Mouse (Mus musculus): ENCODE measurements around the gene Olfr1472. TPM values are rescaled to one million over a fixed set of nuclear protein-coding genes. Genes with fewer than 3 reads are reported as not detected.
"Not testable (repeated sequence)": the region's sequence is repeated elsewhere in the genome, so short reads cannot be mapped to it uniquely, and the experiment has no call there.

Olfr1472 gene
- not detected in 2 replicates for total RNA-seq (2015; ENCODE audit: low replicate concordance)
- total RNA-seq (2017; ENCODE audit: low replicate concordance): not detected in 2 replicates

DNA sequence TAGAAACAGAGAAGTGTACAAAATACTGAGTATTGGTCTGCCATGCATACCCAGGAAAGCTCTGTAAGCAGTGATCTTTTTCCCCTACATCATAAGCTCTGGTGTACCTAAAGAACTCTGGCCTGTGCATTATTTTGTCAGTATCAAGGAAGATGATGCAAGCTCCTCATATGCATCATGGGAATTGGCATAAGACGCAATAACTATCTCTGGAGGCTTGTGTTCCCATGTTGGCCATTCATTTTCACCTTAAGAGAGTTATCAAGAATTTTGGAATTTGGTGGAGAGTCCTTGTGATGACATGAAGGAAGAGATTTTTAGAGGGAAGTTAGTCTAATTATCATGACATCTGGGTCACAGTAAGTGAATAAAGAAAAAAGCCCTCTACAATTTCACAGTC, at the start of gene Olfr1472:
Gene Olfr1472, minus strand, starts transcription at position 101 of the 400 bp plus-strand sequence.
- ATAC-seq (replicated peaks; ENCODE audit: low FRiP score, poor library complexity, severe bottlenecking): no peak

DNA sequence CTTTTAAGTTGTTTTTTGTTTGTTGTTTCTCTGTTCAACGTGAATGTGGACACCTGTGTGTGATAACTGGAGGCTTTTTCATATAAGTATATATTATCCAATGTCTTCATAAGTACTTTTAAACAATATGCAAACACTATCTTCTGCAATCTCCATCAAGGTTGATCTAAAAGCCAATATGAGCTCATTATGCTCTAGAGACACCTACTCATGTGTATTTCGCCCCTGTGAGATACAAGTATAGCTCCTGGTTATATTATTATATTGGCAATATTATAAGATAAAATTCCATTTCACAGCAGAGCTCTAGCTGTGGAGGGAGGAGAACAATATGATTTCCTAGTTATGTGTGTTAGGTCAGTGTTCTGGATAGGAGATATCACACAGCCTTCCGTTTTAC, 44.4 kb upstream of the Olfr1472 start, which contains the start of gene Olfr1477:
Gene Olfr1477, plus strand, starts transcription at position 301 of the 400 bp plus-strand sequence.
- ATAC-seq (replicated peaks; ENCODE audit: low FRiP score, poor library complexity, severe bottlenecking): no peak

DNA sequence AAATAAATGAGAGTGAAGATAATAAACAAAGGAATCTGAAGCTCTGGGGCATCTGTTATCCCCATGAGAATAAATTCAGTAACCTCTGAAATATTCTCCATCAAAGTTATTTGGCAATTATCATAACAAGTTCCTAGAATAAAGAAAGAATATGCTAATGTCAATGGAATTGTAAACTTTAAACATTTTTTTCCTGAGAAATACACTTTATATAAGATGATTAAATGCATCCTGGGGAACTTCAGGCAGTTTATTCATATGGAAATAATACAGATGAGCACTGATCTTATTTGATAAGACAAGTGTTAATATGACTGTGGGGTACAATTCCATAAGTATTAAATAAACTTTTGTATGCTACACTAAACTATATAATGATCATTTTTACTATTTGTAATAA, 24.2 kb upstream of the Olfr1472 start, which contains the start of gene Olfr1475:
Gene Olfr1475, minus strand, starts transcription at position 101 of the 400 bp plus-strand sequence.
- no peak for ATAC-seq (replicated peaks; ENCODE audit: low FRiP score, poor library complexity, severe bottlenecking)

DNA sequence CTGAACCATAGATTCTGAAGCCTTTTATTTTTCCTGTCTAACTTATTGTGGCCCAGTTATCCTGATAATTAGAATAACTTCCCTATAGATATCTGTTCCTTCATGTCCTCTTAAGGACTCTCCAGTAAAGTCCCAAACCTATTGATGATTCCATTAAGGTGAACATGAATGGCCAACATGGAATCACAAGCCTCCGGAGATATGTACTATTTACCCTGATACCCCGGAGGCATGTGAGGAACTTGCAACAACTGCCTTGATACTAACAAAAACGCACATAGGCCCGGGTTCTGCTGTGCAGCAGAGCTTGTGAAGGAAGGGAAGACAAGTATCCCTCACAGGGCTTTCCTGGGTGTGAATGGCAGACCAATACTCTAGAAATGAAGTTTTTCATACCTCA, 13.4 kb upstream of the Olfr1472 start, which contains the start of gene Olfr1474:
Gene Olfr1474, plus strand, starts transcription at position 301 of the 400 bp plus-strand sequence.
- not testable (repeated sequence) for ATAC-seq (replicated peaks; ENCODE audit: low FRiP score, poor library complexity, severe bottlenecking)

DNA sequence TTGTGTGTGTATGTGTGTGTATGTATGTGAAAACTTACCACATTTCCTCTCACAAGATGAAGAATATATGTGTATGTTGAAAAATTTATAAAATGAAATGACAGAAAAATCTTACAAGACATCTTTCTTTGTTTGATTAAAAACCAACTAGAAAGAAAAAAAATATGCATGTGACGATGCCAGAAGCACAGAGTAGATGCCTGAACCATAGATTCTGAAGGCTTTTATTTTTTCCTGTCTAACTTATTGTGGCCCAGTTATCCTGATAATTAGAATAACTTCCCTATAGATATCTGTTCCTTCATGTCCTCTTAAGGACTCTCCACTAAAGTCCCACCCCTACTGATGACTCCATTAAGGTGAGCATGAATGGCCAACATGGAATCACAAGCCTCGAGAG, 12.8 kb downstream of the Olfr1472 start, which contains the start of gene Olfr1471:
Gene Olfr1471, plus strand, starts transcription at position 301 of the 400 bp plus-strand sequence.
- ATAC-seq (replicated peaks; ENCODE audit: low FRiP score, poor library complexity, severe bottlenecking): not testable (repeated sequence)

DNA sequence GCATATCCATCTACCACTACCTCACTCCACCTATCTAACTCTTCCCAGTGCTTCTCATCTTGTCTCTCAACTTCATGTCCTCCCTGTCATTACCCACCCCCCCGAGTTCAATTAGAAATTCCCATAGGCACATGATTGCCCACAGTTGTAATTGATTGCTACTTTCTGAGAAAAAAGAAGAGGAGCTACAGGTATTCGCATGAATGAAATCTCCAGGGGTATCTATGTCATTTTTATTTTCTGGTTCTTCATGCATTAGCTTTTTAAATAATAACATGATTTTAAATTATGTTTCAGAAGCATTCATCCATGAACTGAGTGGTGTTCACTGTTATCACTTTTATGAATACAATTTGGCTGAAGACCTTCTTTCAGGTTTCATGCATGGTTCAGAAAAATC, 48.3 kb downstream of the Olfr1472 start, which contains the start of gene Olfr1469:
Gene Olfr1469, plus strand, starts transcription at position 301 of the 400 bp plus-strand sequence.
- no peak for ATAC-seq (replicated peaks; ENCODE audit: low FRiP score, poor library complexity, severe bottlenecking)

Other genes starting within 250 kb of the Olfr1472 start
- not detected in 2 replicates for gene Olfr1463, start 224.8 kb downstream of the Olfr1472 start, total RNA-seq (2015; ENCODE audit: low replicate concordance)
- gene Olfr1463, start 224.8 kb downstream of the Olfr1472 start, total RNA-seq (2017; ENCODE audit: low replicate concordance): not detected in 2 replicates
- not detected in 2 replicates for gene Olfr1465, start 140.5 kb downstream of the Olfr1472 start, total RNA-seq (2015; ENCODE audit: low replicate concordance)
- gene Olfr1465, start 140.5 kb downstream of the Olfr1472 start, total RNA-seq (2017; ENCODE audit: low replicate concordance): not detected in 2 replicates
- not detected in 2 replicates for gene Olfr1466, start 117.2 kb downstream of the Olfr1472 start, total RNA-seq (2015; ENCODE audit: low replicate concordance)
- gene Olfr1466, start 117.2 kb downstream of the Olfr1472 start, total RNA-seq (2017; ENCODE audit: low replicate concordance): not detected in 2 replicates
- not detected in 2 replicates for gene Olfr1467, start 93.8 kb downstream of the Olfr1472 start, total RNA-seq (2015; ENCODE audit: low replicate concordance)
- not detected in 2 replicates for gene Olfr1467, start 93.8 kb downstream of the Olfr1472 start, total RNA-seq (2017; ENCODE audit: low replicate concordance)
- not detected in 2 replicates for gene Olfr1469, start 48.2 kb downstream of the Olfr1472 start, total RNA-seq (2015; ENCODE audit: low replicate concordance)
- not detected in 2 replicates for gene Olfr1469, start 48.2 kb downstream of the Olfr1472 start, total RNA-seq (2017; ENCODE audit: low replicate concordance)
- not detected in 2 replicates for gene Olfr1471, start 12.7 kb downstream of the Olfr1472 start, total RNA-seq (2015; ENCODE audit: low replicate concordance)
- not detected in 2 replicates for gene Olfr1471, start 12.7 kb downstream of the Olfr1472 start, total RNA-seq (2017; ENCODE audit: low replicate concordance)
- not detected in 2 replicates for gene Olfr1474, start 13.5 kb upstream of the Olfr1472 start, total RNA-seq (2015; ENCODE audit: low replicate concordance)
- not detected in 2 replicates for gene Olfr1474, start 13.5 kb upstream of the Olfr1472 start, total RNA-seq (2017; ENCODE audit: low replicate concordance)
- gene Olfr1475, start 24.1 kb upstream of the Olfr1472 start, total RNA-seq (2015; ENCODE audit: low replicate concordance): not detected in 2 replicates
- not detected in 2 replicates for gene Olfr1475, start 24.1 kb upstream of the Olfr1472 start, total RNA-seq (2017; ENCODE audit: low replicate concordance)
- gene Olfr1477, start 44.5 kb upstream of the Olfr1472 start, total RNA-seq (2015; ENCODE audit: low replicate concordance): not detected in 2 replicates
- not detected in 2 replicates for gene Olfr1477, start 44.5 kb upstream of the Olfr1472 start, total RNA-seq (2017; ENCODE audit: low replicate concordance)
- not detected in 2 replicates for gene Olfr1480, start 71.8 kb upstream of the Olfr1472 start, total RNA-seq (2015; ENCODE audit: low replicate concordance)
- not detected in 2 replicates for gene Olfr1480, start 71.8 kb upstream of the Olfr1472 start, total RNA-seq (2017; ENCODE audit: low replicate concordance)
- not detected in 2 replicates for gene Olfr1484, start 127.4 kb upstream of the Olfr1472 start, total RNA-seq (2015; ENCODE audit: low replicate concordance)
- 0.39 TPM in 1 of 2 replicates, not detected in the other for gene Olfr1484, start 127.4 kb upstream of the Olfr1472 start, total RNA-seq (2017; ENCODE audit: low replicate concordance)
- gene Olfr1487, start 161.3 kb upstream of the Olfr1472 start, total RNA-seq (2015; ENCODE audit: low replicate concordance): not detected in 2 replicates
- not detected in 2 replicates for gene Olfr1487, start 161.3 kb upstream of the Olfr1472 start, total RNA-seq (2017; ENCODE audit: low replicate concordance)
- gene Olfr1489, start 175.5 kb upstream of the Olfr1472 start, total RNA-seq (2015; ENCODE audit: low replicate concordance): not detected in 2 replicates
- gene Olfr1489, start 175.5 kb upstream of the Olfr1472 start, total RNA-seq (2017; ENCODE audit: low replicate concordance): not detected in 2 replicates
- gene Olfr1490, start 195.0 kb upstream of the Olfr1472 start, total RNA-seq (2015; ENCODE audit: low replicate concordance): not detected in 2 replicates
- gene Olfr1490, start 195.0 kb upstream of the Olfr1472 start, total RNA-seq (2017; ENCODE audit: low replicate concordance): not detected in 2 replicates
- gene Olfr1491, start 241.2 kb upstream of the Olfr1472 start, total RNA-seq (2015; ENCODE audit: low replicate concordance): not detected in 2 replicates
- not detected in 2 replicates for gene Olfr1491, start 241.2 kb upstream of the Olfr1472 start, total RNA-seq (2017; ENCODE audit: low replicate concordance)